Mouse (Mus musculus): ENCODE measurements around the gene Lrp2.

GRCm38 (mm10) chr2:69618336-69618735, 32.5 kb upstream of the Lrp2 start:
- TF ChIP-seq POLR2A (IDR thresholded peaks at IDR 0.05; ENCODE audit: low read depth, low read length) (no peak), CTCF (IDR thresholded peaks at IDR 0.05; ENCODE audit: borderline replicate concordance, insufficient read depth, low read length) (no peak)

Data from embryonic fibroblast, embryonic 13.5 days (primary cell).